In genomic region chr12:55518061-55518738, GRCm38 (mm10) we compare ENCODE assay signal across 9 mouse cellular contexts. TPM values are rescaled to one million over a fixed set of nuclear protein-coding genes. Genes with fewer than 3 reads are reported as not detected.
DNase-seq lines count a peak whose midpoint lies in the region; ATAC-seq and TF ChIP-seq lines count a peak whose summit lies in the region.
"Had no signal": no experiment of that assay in that cellular context is flagged by ENCODE, and none has a peak within 500 bp of the region (broad histone marks: within the 10 kb centered on the region; RNA-seq: fewer than 3 reads in every experiment).

No protein-coding gene starts in this region.

- DNase-seq in heart, adult 11 months: peak; percentile 96
- DNase-seq in cerebellum, postnatal 36 days: peak; percentile 35 to 43
- peak; percentile 50 for DNase-seq in gastrocnemius, postnatal 25 days
- DNase-seq in left cerebral cortex, postnatal 4 days: peak; percentile 67
- DNase-seq in naive thymus-derived CD4-positive, alpha-beta T cell, adult 2 months (ENCODE audit: low read depth): peak; percentile 36
- DNase-seq in thymus, postnatal 4 days: peak; percentile 72

- no peaks in the 10 kb centered on the region for H3K9me3 ChIP-seq in heart, embryonic 11.5 days (replicated peaks; ENCODE audit: control insufficient read depth, low read length)
- no peaks in the 10 kb centered on the region for H3K9me3 ChIP-seq in ES-Bruce4 (replicated peaks; ENCODE audit: control insufficient read depth, insufficient read depth, low read length, poor library complexity, severe bottlenecking)

- no peak overlapping the region for H3K9ac ChIP-seq in heart, embryonic 11.5 days (ENCODE audit: low read depth, low read length)
- H3K9ac ChIP-seq in ES-Bruce4 (ENCODE audit: low read depth, poor library complexity, severe bottlenecking): no peak overlapping the region

- no peak overlapping the region for H3K4me3 ChIP-seq in heart, embryonic 11.5 days (ENCODE audit: low read depth, low read length)
- no peak overlapping the region for H3K4me3 ChIP-seq in ES-Bruce4 (ENCODE audit: low read depth, low read length)

- no peak overlapping the region for H3K27ac ChIP-seq in heart, embryonic 11.5 days (ENCODE audit: low read depth, low read length)
- H3K27ac ChIP-seq in ES-Bruce4 (ENCODE audit: insufficient read depth, low read length): no peak overlapping the region

- no peak for TF ChIP-seq POLR2A in ES-Bruce4 (IDR thresholded peaks at IDR 0.05; ENCODE audit: insufficient read depth, low read length)

- peak; percentile 97 for TF ChIP-seq CTCF in ES-Bruce4 (IDR thresholded peaks at IDR 0.05; ENCODE audit: low read depth, low read length)

- ATAC-seq in heart, embryonic 11.5 days (replicated peaks; ENCODE audit: insufficient number of reproducible peaks, low FRiP score, low TSS enrichment): no peak

- no peaks in the 10 kb centered on the region for H3K27me3 ChIP-seq in heart, embryonic 11.5 days (ENCODE audit: control insufficient read depth, insufficient read depth, low read length)
- no peaks in the 10 kb centered on the region for H3K27me3 ChIP-seq in ES-Bruce4 (ENCODE audit: control insufficient read depth, insufficient read depth, low read length, poor library complexity, severe bottlenecking)

- 48% methylated on average over 15 of the region's 15 CpGs for WGBS in heart, embryonic 11.5 days (ENCODE audit: insufficient replicate concordance)

- H3K36me3 ChIP-seq in heart, embryonic 11.5 days (ENCODE audit: control insufficient read depth, insufficient read depth, low read length): no peaks in the 10 kb centered on the region
- no peaks in the 10 kb centered on the region for H3K36me3 ChIP-seq in ES-Bruce4 (ENCODE audit: control insufficient read depth, insufficient read depth, low read length, poor library complexity, severe bottlenecking)

- intact Hi-C loops in left cerebral cortex, postnatal 4 days (cut with DNase I): no loop called here

- H3K4me1 ChIP-seq in heart, embryonic 11.5 days (ENCODE audit: control insufficient read depth, insufficient read depth, low read length): no peaks in the 10 kb centered on the region
- H3K4me1 ChIP-seq in ES-Bruce4 (ENCODE audit: control insufficient read depth, insufficient read depth, low read length): no peaks in the 10 kb centered on the region

- no peak for TF ChIP-seq EP300 in ES-Bruce4 (IDR thresholded peaks at IDR 0.05; ENCODE audit: insufficient read depth, low read depth, low read length)

- no peak overlapping the region for H3K4me2 ChIP-seq in heart, embryonic 11.5 days

RNA-seq across cellular contexts. Expression of gene Nfkbia, which starts 25.8 kb away (rescaled TPM):
- 42.6 and 52.2 TPM in 2 replicates for polyA plus RNA-seq in heart, embryonic 11.5 days (2014; fragmentation: Nextera tagmentation; extraction: Ambion mirVana)
- 40.9 and 45.3 TPM in 2 replicates for polyA plus RNA-seq in ES-Bruce4 (2011; ENCODE audit: insufficient read depth, insufficient read length, low read depth, missing spikeins)
- 10 to 100 TPM; 17.8 to 20.8 TPM for total RNA-seq in gastrocnemius, postnatal 25 days (2021)
- 10 to 100 TPM; 26.8 to 33.6 TPM for total RNA-seq in left cerebral cortex, postnatal 4 days (2021)

RNA-seq across cellular contexts. Expression of gene Aldoart2, which starts 46.8 kb away (rescaled TPM):
- polyA plus RNA-seq in heart, embryonic 11.5 days (2014; fragmentation: Nextera tagmentation; extraction: Ambion mirVana): 0.19 and 0.28 TPM in 2 replicates
- polyA plus RNA-seq in ES-Bruce4 (2011; ENCODE audit: insufficient read depth, insufficient read length, low read depth, missing spikeins): 0.40 TPM in 1 of 2 replicates, not detected in the other
- under 1 TPM in 1 of 2 experiments, not detected in 1; 0.20 TPM for total RNA-seq in gastrocnemius, postnatal 25 days (2021)
- not detected for total RNA-seq in left cerebral cortex, postnatal 4 days (2021)
- polyA plus RNA-seq: intestine, embryonic 14.5 days had no signal

Comparison
In these comparisons a context has a peak if more than half of its experiments do, and no peak if none do; other contexts are left out.
1. DNase-seq: peak in every context shown above with its lines; median percentile 96 in heart, adult 11 months; 72 in thymus, postnatal 4 days; 67 in left cerebral cortex, postnatal 4 days; 50 in gastrocnemius, postnatal 25 days; 39 in cerebellum, postnatal 36 days; 36 in naive thymus-derived CD4-positive, alpha-beta T cell, adult 2 months.